Mouse (Mus musculus): Measurements from ENCODE around the gene Dclk3.

The Dclk3 gene

DNA sequence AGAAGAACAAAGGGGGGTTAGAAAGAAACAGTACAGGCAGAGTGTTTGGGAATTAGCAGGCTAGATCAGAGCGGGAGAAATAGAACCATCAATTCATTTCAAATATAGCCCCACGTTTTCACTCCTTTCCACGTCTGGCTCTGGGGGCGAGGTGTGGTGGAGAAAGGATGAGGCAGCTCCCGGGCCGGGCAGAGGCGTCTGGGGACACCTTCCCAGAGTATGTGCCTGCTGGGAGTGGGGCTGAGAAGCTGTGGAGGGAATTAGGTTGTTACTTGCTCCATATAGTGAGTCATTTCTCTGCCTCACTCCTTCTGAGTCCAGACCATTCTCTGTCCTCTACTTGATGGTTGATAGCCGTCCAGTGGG lies 938 bp downstream of the Dclk3 start:
- no peak for DNase-seq (ENCODE audit: low spot score)

DNA sequence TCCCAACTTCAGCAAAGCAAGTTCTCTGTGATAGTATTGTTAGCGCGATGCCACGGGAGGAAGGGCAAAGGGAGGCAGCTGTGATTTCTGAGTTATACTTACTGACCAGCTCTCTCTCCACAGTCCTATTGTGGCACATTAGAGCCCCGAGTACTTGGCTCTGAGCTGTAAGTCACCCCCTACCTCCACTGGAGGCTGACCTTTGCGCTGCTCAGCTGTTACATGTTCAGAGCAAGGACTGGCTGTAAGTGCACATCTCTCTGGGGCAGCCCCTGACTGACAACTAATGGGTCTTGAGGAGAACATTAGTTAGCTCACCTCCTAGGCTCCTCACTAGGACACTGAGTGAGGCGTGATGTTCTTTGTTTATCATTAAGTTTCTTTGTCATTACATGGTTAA lies 1.6 kb downstream of the Dclk3 start:
- DNase-seq (ENCODE audit: low spot score): no peak

DNA sequence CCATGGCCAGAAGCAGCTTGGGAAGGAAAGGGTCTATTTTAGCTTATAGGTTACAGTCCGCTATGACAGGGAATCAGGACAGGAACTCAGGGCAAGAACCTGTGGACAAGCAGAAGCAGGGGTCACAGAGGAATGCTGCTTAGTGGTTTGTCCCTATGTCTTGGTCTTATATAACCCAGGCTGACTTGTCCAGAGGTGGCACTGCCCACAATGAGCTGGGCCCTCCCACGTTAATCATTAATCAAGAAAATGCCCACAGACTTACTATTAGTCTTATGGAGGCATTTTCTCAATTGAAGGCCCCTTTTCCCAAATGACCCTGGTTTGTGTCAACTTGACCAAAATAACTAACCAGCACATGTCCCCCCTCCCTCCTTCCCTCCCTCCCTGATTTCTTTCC lies 2.3 kb downstream of the Dclk3 start:
- no peak for DNase-seq (ENCODE audit: low spot score)

DNA sequence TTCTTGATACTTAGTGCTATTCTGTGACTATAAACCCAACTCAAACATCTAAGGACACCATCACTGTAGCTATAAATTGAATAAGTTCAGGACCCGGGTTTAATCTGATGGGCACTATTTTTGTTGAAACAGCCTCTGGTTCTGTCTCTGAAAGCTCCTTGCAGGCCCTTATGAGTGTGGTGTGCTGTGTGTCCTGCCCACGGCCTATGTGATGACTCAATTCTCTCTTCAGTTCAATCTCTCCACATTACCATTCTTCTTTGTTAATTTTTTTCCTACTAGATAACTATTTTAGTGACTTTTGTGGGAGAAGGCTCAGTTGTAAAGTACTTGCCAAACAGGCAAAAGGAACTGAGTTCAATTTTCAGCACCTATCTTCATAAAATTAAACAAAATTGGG lies 7.3 kb downstream of the Dclk3 start:
- DNase-seq (ENCODE audit: low spot score): no peak

DNA sequence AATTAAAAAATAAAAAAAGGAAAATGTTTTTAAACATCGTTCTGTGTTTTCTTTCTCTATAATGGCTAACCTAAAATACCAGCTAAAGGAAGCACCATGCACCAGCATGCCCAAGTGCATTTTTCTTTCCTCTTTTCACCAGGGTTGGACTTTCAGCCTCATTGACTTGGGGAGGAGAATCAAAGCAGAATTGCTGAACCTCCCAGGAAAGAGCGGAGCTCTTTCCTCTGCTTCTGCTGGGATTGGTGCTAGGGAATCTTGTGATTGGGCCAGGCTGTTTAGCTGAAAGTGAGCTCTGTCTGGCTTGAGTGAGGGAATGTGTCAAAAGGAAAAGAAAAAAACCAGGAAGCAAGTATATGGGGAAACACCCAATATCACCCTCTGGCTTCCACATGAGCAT lies 10.1 kb downstream of the Dclk3 start:
- DNase-seq (ENCODE audit: low spot score): no peak

DNA sequence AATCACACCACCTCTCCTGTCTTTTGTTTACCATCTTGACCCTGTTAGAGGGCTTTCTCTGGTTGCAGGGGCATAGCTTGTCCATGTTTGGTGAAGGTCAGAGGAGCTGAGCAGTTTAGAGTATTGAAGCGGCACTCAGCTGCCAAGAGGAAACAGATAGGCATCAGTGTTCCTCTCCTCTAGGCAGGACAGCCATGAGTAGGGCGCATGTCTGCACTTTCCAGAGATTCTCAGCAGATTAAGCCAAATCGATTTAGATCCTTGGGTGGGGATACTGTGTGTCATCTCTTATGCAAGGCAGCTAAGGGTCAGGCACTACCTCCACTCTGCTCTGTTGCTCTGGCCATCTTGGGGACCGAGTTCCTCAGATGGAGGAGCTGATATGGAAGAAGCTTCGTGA lies 11.0 kb downstream of the Dclk3 start:
- no peak for DNase-seq (ENCODE audit: low spot score)

DNA sequence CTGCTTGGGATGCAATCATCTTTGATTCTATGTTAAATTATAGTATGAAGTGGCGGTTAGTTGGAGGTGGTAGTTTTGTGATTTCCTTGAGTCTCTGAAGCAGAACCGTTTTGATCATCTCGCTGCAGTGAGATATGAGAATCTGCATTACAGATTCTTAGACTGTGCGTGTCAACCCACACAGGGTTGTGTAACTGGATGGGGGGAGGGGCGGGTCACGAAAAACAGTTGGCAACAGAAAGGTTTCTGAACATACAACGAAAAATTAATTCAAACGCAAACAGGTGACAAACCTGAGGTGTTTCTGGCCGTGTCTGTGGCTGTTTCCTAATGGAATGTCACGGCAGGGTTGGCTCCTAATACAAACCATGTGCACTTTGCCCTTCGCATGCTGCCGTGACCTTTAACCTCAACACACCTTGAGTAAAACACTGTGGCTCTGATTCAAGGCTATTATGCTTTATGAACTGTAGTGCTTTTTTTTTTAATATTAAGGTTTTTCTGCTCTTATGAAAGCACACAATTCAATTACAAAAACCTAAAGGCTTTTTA lies 12.0 kb downstream of the Dclk3 start:
- DNase-seq (ENCODE audit: low spot score): no peak

DNA sequence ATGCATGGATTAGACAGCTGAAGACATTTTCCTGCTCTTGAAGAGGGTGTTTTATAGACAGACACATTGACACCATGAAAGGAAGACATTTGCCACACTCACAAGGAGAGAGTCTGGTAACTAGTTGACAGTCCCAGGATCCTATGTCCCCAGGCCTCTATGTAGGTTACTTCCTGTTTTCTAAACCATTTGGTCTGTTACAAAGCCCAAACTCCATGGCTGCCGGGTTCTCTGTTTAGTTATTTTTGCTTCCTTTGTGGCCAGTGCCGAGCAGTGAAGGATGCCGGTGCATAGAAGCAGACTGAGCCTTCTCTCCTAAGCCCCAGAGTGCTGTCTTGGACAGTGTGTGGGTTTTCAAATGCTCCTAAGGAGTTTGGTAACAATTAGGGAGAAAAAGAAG lies 15.0 kb downstream of the Dclk3 start:
- DNase-seq (ENCODE audit: low spot score): no peak

DNA sequence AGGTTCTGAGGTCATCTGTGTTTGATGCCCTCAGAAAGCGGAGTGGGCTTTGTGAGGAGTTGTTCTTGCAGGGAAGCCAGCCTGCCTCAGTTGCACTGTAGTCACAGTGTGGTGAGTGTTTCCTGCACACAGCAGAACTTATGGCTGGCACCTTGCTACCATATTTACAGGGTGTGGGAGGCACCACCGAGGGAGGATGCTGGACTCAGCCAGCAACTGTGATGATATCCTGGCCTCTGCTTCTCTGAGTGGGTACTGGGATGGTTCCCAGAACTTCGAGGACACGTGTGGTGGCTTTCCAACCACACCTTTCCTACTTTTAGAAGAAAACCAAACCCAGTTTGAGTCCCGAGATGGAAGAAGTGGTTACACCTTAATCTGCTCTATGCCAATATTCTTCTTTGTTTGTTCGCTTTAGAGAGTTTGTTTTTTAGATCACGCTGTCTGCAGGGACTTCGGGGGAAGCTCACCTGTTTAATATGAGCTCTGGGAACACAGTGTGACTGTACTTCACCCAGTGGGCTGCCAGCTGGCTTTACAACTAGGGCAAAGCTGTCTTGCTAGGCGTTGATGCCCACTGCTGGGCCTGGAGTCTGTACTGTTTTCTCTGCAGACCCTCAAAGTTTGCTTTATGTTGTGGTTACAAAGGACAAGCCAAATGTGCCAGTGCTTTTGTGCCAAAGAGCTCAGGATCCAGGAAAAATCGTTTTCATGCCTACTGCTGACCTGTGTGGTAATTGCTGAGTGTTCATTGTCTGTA lies 18.5 kb downstream of the Dclk3 start:
- DNase-seq (ENCODE audit: low spot score): no peak

DNA sequence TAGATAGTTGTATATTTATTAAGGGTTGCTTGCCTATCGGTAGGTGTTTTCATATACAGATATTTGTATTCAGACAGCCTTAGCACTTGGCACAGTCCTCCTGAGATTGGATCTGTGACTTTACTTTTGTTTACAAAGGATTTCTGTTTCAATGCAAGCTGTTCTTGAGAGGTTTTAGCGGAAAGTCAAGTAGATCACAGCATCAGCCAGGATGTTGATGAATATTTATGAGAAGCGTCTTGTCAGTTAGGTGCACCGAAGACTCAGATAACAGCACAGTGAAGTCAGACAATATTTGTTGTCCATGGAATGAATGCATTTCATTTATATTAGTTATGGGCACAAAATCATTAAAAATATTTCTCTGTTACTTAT lies 19.0 kb downstream of the Dclk3 start:
- DNase-seq (ENCODE audit: low spot score): no peak

DNA sequence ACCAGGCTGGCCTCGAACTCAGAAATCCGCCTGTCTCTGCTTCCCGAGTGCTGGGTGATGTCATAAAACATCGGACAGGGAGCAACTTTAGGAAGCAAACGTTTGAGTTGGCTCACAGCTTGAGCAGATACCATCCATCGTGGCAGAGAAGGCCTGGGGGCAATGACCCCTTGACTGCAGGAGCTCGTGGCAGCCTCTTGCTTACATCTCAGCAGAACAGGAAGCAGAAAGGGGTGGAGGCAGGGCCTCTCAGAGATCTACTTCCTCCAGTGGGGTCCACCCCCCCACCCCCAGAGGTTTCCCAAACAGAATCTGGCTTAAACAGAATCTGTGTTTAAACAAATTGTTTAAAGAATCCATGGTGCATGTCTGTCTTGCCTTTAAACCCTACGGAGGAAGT lies 20.6 kb downstream of the Dclk3 start:
- DNase-seq (ENCODE audit: low spot score): no peak

DNA sequence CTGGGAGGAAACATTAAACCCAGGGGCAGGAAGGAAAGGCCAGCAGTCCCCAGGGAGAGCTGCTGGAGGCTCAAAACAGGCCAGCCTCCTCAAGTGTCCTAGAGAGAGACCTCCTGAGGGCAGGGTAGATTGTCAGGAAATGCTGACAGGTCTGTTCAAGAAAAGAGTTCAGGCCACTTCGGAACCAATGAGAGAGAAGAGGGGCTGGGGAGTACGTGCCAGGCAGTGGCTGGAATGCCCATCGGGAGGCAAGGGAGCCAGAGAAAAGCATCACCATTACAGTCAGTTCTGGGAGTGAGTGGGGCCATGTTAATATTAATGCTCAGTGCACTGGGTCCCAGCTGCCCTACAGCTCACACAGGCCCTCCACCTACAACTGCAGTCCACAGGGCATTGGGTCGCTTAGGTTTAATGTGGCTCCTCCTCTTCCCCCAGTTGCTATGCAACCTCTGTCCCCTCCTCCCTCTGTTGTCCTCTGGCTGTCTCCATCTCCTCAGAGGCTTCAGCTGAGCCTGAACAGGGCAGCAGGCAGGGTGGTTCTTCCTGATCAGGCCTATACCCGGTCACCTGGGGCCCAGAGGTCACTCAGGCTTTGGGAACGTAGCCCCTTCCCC lies 21.4 kb downstream of the Dclk3 start:
- DNase-seq (ENCODE audit: low spot score): no peak

DNA sequence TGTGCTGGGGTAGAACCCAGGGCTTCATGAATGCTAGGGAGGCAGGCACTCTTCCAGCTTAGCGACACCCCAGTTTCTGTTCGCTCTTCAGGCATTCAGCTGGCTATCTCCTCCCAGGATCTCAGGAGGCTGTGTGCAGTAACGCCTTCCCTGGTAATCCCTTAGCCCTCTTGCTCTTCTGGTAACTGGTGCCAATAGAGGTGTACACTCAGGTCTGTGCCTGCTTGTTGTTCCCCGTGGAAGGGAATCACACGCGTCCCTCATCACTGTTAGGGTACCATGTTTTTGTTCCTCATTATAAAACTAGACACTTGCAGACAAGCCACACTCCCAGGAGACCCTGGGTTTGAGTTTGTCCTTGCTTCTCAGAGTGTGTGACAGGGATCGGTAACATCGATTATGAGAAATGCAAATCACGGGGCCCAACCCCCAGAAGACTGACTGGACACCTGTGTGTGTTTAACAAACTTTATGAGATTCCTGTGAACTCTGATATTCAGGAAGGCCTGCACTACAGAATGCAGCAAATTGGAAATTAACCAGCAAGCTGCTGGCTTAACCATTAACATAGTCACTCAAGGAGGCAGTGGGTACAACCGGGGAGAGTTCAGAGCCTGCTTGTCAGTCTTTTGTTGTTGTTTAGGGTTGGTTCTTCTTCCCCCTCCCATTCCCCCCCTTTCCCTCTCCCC lies 22.7 kb downstream of the Dclk3 start:
- DNase-seq (ENCODE audit: low spot score): no peak

DNA sequence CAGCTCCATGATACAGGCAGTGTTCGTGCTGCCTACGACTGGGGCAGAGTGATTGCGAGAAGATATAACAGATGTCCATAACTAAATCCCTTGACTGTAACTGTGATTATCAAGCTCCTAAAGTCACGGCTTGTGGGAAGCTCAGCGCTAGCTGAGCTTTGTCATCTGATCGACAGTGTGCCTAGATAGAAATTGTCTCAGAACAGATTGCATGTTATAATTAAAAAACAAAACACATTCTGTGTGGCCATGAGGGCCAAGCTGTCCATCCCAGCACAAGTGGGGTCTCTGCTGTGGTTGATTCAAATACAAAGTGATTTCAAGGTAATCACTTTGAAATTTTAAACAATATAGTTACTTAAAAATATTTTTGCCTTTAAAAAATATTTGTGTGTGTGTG lies 26.8 kb downstream of the Dclk3 start:
- no peak for DNase-seq (ENCODE audit: low spot score)

DNA sequence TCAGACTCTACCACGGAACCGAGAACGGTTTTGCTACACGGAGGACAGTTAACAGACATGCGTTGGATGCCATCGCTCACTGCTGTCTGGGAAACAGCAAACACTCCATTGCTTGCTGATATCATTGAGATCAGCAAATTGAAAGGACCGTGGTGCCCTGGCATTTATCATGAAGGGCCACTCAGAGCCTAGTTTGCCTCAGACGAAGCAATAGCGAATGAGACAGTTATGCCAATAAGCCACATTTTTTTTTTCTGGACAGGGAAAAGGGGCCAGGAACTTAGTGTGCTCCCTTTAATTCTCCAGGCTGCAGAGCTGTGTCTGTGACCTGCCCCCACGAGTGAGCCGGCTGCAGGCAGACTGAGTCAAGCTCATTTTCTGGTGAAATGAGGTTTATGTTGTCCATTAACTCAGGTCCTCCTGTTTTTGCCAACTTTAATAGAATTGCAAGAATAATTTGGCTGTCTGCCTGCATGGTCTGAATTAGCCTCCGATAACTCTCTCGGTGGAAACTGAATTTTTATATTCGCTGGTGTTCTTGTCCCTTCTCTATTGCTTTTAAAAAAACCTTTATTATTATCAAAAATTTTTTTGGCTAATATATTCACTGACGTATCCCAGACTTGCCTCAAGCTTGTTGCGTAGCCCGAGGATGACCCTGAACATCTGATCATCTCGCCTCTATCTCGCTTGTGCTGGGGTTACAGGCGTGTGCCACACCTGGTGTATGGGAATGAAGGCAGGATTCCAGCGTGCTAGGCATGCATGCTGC lies 35.0 kb downstream of the Dclk3 start:
- no peak for DNase-seq (ENCODE audit: low spot score)

DNA sequence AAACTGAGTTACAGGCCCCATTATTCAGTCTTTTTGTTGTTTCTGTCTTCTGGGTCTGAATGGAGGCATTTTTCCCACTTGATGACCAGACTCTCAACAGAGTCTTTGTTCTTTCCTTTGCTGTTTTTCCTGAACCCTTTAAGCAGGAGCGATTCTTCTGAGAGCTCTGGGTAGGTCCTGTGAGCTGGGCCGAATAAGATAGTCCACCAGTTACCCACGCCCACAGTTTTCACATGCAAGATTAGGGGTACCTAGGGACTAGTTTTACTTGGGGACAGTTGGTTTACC lies 35.5 kb downstream of the Dclk3 start:
- no peak for DNase-seq (ENCODE audit: low spot score)

DNA sequence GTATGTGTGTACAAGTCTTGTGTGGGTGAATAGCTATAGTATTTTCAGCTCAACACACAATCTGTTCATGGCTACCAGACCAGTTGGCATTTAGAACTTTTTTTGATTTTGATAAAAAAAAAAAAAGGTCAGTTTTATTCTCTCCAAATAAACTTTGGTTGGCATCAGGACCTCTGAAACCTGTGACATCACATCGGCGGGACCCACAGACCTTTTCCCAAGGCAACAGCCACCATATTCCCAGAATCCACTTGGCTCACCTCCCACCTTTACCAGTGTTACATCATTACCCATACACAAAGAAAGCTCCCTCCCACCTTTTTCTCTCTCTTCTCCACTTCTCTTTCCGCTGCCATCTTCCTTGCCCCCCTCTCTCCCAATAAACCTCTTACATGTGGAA lies 36.4 kb downstream of the Dclk3 start:
- DNase-seq (ENCODE audit: low spot score): no peak

DNA sequence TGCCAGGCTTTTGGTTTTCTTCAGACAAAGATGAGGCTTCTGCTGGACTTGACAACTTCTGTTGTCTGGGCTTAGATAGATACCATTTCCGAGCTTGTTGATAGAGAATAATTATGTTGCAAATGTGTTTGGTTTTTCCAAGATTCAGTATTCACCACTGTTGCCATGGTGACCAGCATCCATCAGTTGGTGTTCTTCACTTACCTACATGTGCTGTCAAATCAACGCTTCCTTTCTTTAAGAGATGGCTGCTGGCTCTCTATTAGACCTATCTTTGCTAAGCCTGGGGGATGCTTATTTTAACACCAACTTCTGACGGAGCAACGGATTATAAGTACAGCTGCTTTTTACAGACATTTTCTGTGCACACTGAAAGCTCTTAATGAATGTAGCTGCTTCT lies 37.1 kb downstream of the Dclk3 start:
- no peak for DNase-seq (ENCODE audit: low spot score)

DNA sequence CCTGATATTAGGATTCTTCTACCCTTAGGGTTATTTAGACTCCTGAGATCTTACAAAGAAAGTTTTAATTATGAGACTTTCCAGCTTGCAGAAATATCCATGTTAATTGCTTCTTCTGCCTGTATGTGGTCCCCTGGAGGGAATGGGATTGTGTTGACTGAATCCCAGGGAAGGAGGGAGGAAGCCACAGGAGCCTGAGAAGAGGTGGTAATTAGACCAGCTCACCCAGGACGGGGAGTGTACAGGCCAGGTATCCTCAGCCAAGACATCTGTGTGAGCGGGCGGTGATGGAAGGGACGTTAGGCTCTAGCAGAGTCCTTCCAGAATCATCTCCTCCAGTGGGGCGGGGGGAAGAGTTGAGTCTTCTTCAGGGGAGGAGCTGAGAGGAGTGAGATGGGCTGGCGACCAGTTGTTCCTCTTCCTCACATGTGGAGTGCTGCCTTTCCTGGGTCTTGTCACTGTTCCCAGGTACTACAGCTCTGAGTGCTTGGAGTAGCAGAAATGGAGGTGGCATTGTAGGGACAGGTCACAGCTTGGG lies 37.7 kb downstream of the Dclk3 start:
- DNase-seq (ENCODE audit: low spot score): no peak

DNA sequence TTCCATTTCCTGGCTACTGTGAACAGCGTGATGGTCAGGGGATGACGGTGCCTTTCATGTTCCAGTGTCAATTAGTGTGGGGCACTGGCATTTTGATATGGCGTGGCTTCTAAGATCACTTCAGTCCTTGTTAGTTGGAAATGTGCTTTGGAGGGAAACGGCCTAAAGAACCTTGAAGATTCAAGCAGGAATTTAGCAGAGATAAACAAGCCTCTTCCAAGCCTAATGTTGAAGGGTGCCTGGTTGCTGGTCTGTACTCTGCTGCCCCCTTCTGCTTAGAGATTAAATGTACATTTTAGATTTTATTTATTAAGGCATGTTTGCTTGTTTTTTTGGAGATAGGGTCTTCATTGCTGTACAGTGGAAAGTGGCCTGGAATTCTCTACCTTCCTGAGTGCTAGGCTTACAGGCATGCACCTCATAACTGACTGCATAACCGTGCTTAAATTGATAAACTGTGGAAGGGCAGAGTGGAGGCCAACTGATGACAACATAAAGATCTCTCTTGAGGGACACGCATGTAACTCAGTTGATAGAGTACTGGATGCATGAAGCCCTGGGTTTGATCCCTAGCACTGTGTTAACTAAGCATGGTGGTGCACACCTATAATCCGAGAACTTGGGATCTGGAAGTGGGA lies 40.1 kb downstream of the Dclk3 start:
- no peak for DNase-seq (ENCODE audit: low spot score)

DNA sequence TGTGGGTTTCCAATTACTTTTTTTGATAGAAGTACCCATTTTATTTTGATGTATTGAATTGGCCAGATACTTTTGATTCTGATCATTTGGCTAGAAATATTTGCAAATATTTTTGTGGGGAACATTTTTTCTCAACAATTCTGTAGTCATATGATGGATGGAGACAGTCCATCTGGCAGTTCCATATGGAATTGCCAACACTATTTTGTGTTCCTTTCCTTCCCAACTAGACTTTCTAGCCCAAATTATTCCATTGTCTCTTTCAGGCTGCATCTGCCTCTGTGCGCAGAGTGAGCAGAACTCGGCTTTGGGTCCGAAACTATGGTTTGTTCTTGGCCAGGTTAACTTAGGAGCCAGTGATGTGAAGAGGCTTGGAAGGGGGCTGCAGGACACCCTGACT lies 42.1 kb downstream of the Dclk3 start:
- DNase-seq (ENCODE audit: low spot score): no peak
